ENCODE assay signal across 11 mouse cellular contexts in the genomic region with DNA sequence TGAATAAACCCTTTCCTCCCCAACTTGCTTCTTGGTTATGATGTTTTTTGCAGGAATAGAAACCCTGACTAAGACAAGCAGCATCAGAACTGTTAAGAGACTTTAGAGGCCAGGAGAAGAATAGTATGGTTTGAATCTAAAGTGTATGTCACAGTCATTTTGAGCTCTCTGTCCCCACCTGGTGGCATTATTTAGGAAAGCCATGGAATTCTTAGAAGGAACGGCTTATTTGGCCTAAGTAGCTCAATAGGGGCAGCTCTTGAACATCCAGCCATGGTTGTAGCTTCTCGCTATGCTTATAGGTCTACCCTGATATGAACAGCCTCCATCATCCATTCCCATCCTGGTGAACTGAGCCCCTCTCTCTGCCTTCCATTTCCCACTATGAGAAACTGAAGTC. TPM values are rescaled to one million over a fixed set of nuclear protein-coding genes. Genes with fewer than 3 reads are reported as not detected.
A peak's percentile ranks its signal among the peaks of the same experiment; 100 is the strongest.
DNase-seq lines count a peak whose midpoint lies in the region; ATAC-seq and TF ChIP-seq lines count a peak whose summit lies in the region.
"Had no signal": no experiment of that assay in that cellular context is flagged by ENCODE, and none has a peak within 500 bp of the region (broad histone marks: within the 10 kb centered on the region; RNA-seq: fewer than 3 reads in every experiment).

No protein-coding gene starts in this region.

- H3K4me3 ChIP-seq in hindbrain, embryonic 11.5 days (ENCODE audit: low read depth, low read length): no peak overlapping the region
- H3K4me3 ChIP-seq in hindbrain, embryonic 16.5 days (ENCODE audit: low read length): no peak overlapping the region
- H3K4me3 ChIP-seq in lung, postnatal 0 days (ENCODE audit: low read depth, low read length): no peak overlapping the region
- H3K4me3 ChIP-seq: embryonic facial prominence, embryonic 13.5 days had no signal

- no peak overlapping the region for H3K4me2 ChIP-seq in hindbrain, embryonic 11.5 days (replicated peaks; ENCODE audit: low read depth, low read length)
- H3K4me2 ChIP-seq in hindbrain, embryonic 16.5 days (ENCODE audit: low read length): no peak overlapping the region
- no peak overlapping the region for H3K4me2 ChIP-seq in lung, postnatal 0 days (replicated peaks; ENCODE audit: low read depth, low read length)
- H3K4me2 ChIP-seq: embryonic facial prominence, embryonic 13.5 days had no signal

- no peak overlapping the region for H3K9ac ChIP-seq in hindbrain, embryonic 11.5 days (ENCODE audit: low read depth, low read length)
- no peak overlapping the region for H3K9ac ChIP-seq in hindbrain, embryonic 16.5 days (ENCODE audit: low read depth, low read length)
- no peak overlapping the region for H3K9ac ChIP-seq in lung, postnatal 0 days (replicated peaks; ENCODE audit: low read depth)
- H3K9ac ChIP-seq: embryonic facial prominence, embryonic 13.5 days had no signal

- no peak overlapping the region for H3K27ac ChIP-seq in hindbrain, embryonic 11.5 days (ENCODE audit: low read depth, low read length)
- H3K27ac ChIP-seq in hindbrain, embryonic 16.5 days (ENCODE audit: low read depth, low read length): no peak overlapping the region
- no peak overlapping the region for H3K27ac ChIP-seq in lung, postnatal 0 days (ENCODE audit: low read length)
- H3K27ac ChIP-seq: embryonic facial prominence, embryonic 13.5 days had no signal

- DNase-seq in hindbrain, embryonic 11.5 days (ENCODE audit: low spot score): peak; percentile 67
- DNase-seq in A20 (ENCODE audit: low read depth, low spot score) (peak; percentile 35), MEL-GATA-1-ER (ENCODE audit: extremely low read depth, low read depth) (peak; percentile 36)
- peak; percentile 43 for DNase-seq in embryo, embryonic 9.5 days (ENCODE audit: extremely low spot score)
- peak; percentile 36 for DNase-seq in lung, postnatal 0 days (ENCODE audit: low spot score)
- DNase-seq in gastrocnemius, postnatal 4 days (ENCODE audit: low spot score in 2 of 2): no peak
- DNase-seq in spleen, postnatal 10 days (ENCODE audit: low spot score in 2 of 2): no peak

- no peaks in the 10 kb centered on the region for H3K9me3 ChIP-seq in hindbrain, embryonic 11.5 days (ENCODE audit: control insufficient read depth, low read length)
- H3K9me3 ChIP-seq in hindbrain, embryonic 16.5 days (ENCODE audit: control insufficient read depth, low read length): no peaks in the 10 kb centered on the region
- H3K9me3 ChIP-seq in lung, postnatal 0 days (ENCODE audit: low read length): no peaks in the 10 kb centered on the region
- H3K9me3 ChIP-seq: embryonic facial prominence, embryonic 13.5 days had no signal

- H3K27me3 ChIP-seq in hindbrain, embryonic 11.5 days (ENCODE audit: control insufficient read depth, insufficient read depth, low read length): no peaks in the 10 kb centered on the region
- H3K27me3 ChIP-seq in hindbrain, embryonic 16.5 days (replicated peaks; ENCODE audit: control insufficient read depth, insufficient read depth, low read length): no peaks in the 10 kb centered on the region
- H3K27me3 ChIP-seq in lung, postnatal 0 days (replicated peaks; ENCODE audit: insufficient read depth, low read length): no peaks in the 10 kb centered on the region
- H3K27me3 ChIP-seq: embryonic facial prominence, embryonic 13.5 days had no signal

- peak; percentile 67 for TF ChIP-seq CTCF in lung, postnatal 0 days (IDR thresholded peaks at IDR 0.05)

- H3K36me3 ChIP-seq in hindbrain, embryonic 11.5 days (ENCODE audit: control insufficient read depth, insufficient read depth, low read length): no peaks in the 10 kb centered on the region
- no peaks in the 10 kb centered on the region for H3K36me3 ChIP-seq in hindbrain, embryonic 16.5 days (ENCODE audit: control insufficient read depth, insufficient read depth, low read length)
- H3K36me3 ChIP-seq in lung, postnatal 0 days (ENCODE audit: insufficient read depth, low read length): no peaks in the 10 kb centered on the region
- H3K36me3 ChIP-seq: embryonic facial prominence, embryonic 13.5 days had no signal

- peak; percentile 38; the same call in 1 of the 2 replicates for ATAC-seq in hindbrain, embryonic 11.5 days (ENCODE audit: low FRiP score)
- ATAC-seq in hindbrain, embryonic 16.5 days: no peak
- no peak for ATAC-seq in lung, postnatal 0 days

- no peak for TF ChIP-seq EP300 in lung, postnatal 0 days (IDR thresholded peaks at IDR 0.05)

- WGBS in hindbrain, embryonic 11.5 days: 55% methylated on average over 2 of the region's 2 CpGs
- WGBS in hindbrain, embryonic 16.5 days: 51% methylated on average over 2 of the region's 2 CpGs
- WGBS in lung, postnatal 0 days: 46% methylated on average over 2 of the region's 2 CpGs

- no peaks in the 10 kb centered on the region for H3K4me1 ChIP-seq in hindbrain, embryonic 11.5 days (replicated peaks; ENCODE audit: control insufficient read depth, insufficient read depth, low read length)
- H3K4me1 ChIP-seq in hindbrain, embryonic 16.5 days (ENCODE audit: control insufficient read depth, insufficient read depth, low read depth, low read length): no peaks in the 10 kb centered on the region
- no peaks in the 10 kb centered on the region for H3K4me1 ChIP-seq in lung, postnatal 0 days (ENCODE audit: insufficient read depth, low read depth, low read length)
- H3K4me1 ChIP-seq: embryonic facial prominence, embryonic 13.5 days had no signal

RNA-seq across cellular contexts. Expression of gene Prdx6b, which starts 17.1 kb away (rescaled TPM):
- not detected in 2 replicates for polyA plus RNA-seq in hindbrain, embryonic 11.5 days (2014; fragmentation: Nextera tagmentation; extraction: Ambion mirVana)
- polyA plus RNA-seq in hindbrain, embryonic 16.5 days (2015; fragmentation: Nextera tagmentation; extraction: Ambion mirVana): not detected in 2 replicates
- polyA plus RNA-seq in lung, postnatal 0 days (2015; fragmentation: Nextera tagmentation; extraction: Ambion mirVana): 0.05 TPM in 1 of 2 replicates, not detected in the other
- total RNA-seq in gastrocnemius, postnatal 4 days (2021): not detected
- total RNA-seq: left cerebral cortex, postnatal 36 days had no signal
- polyA plus RNA-seq: embryonic facial prominence, embryonic 13.5 days; spleen, adult 2 months had no signal

RNA-seq across cellular contexts. Expression of gene Dnajc10, which starts 40.1 kb away (rescaled TPM):
- polyA plus RNA-seq in hindbrain, embryonic 11.5 days (2014; fragmentation: Nextera tagmentation; extraction: Ambion mirVana): 84.5 and 97.9 TPM in 2 replicates
- 61.6 and 65.3 TPM in 2 replicates for polyA plus RNA-seq in hindbrain, embryonic 16.5 days (2015; fragmentation: Nextera tagmentation; extraction: Ambion mirVana)
- 43.8 and 47.2 TPM in 2 replicates for polyA plus RNA-seq in lung, postnatal 0 days (2015; fragmentation: Nextera tagmentation; extraction: Ambion mirVana)
- total RNA-seq in gastrocnemius, postnatal 4 days (2021): 10 to 100 TPM; 42.1 to 44.5 TPM

Comparison
In these comparisons a context has a peak if more than half of its experiments do, and no peak if none do; other contexts are left out.
1. DNase-seq: peak in hindbrain, embryonic 11.5 days (single experiment), A20 (single experiment), MEL-GATA-1-ER (single experiment), embryo, embryonic 9.5 days (single experiment) and lung, postnatal 0 days (single experiment); none in gastrocnemius, postnatal 4 days (0 of 2) and spleen, postnatal 10 days (0 of 2).